Mouse (Mus musculus) embryonic facial prominence, embryonic 13.5 days (tissue): Measurements from ENCODE around the gene Wfs1. TPM values are rescaled to one million over a fixed set of nuclear protein-coding genes. Genes with fewer than 3 reads are reported as not detected.
A peak's percentile ranks its signal among the peaks of the same experiment; 100 is the strongest.
"Not testable (repeated sequence)": the region's sequence is repeated elsewhere in the genome, so short reads cannot be mapped to it uniquely, and the experiment has no call there.

ENCODE experiments used
- ATAC-seq: fragments of 200-750 bp; cut with Nextera tagmentation; 2 replicates; pipeline ENCODE4 v1.8.0; 2017; ENCODE audit warnings: low read depth; ENCODE audit not compliant: insufficient number of reproducible peaks, insufficient read depth, low FRiP score, low TSS enrichment
- H3K27ac ChIP-seq: fragments of 300-500 bp; sonication (generic); 2 replicates; pipeline ENCODE4 v1.5.1; 2015; ENCODE audit warnings: moderate library complexity, mild to moderate bottlenecking, inconsistent platforms
- H3K27me3 ChIP-seq: fragments of 300-500 bp; sonication (generic); 2 replicates; pipeline ENCODE4 v1.6.1; 2015; ENCODE audit warnings: mild to moderate bottlenecking, inconsistent platforms
- H3K36me3 ChIP-seq: fragments of 300-500 bp; sonication (generic); 2 replicates; pipeline ENCODE4 v1.6.1; 2015; ENCODE audit warnings: mild to moderate bottlenecking, inconsistent platforms
- H3K4me1 ChIP-seq: fragments of 300-500 bp; sonication (generic); 2 replicates; pipeline ENCODE4 v1.6.1; 2015; ENCODE audit warnings: inconsistent platforms
- H3K4me2 ChIP-seq: fragments of 300-500 bp; sonication (generic); 2 replicates; pipeline ENCODE4 v1.6.1; 2015; ENCODE audit warnings: moderate library complexity, mild to moderate bottlenecking, inconsistent platforms
- H3K4me3 ChIP-seq: fragments of 300-500 bp; sonication (generic); 2 replicates; pipeline ENCODE4 v1.5.1; 2015; ENCODE audit warnings: mild to moderate bottlenecking, inconsistent platforms
- H3K9ac ChIP-seq: fragments of 300-500 bp; sonication (generic); 2 replicates; pipeline ENCODE4 v1.6.1; 2015; ENCODE audit warnings: mild to moderate bottlenecking, inconsistent platforms
- H3K9me3 ChIP-seq: fragments of 300-500 bp; sonication (generic); 2 replicates; pipeline ENCODE4 v1.6.1; 2016; ENCODE audit warnings: inconsistent platforms
- WGBS: fragments of 180-500 bp; shearing (Covaris S2); methylation state at CpG from one replicate; pipeline ENCODE4 v1.1.7; 2015; ENCODE audit warnings: mixed read lengths; 5-methylcytosine and 5-hydroxymethylcytosine counted together
- polyA plus RNA-seq: library from polyadenylated mRNA; unstranded; fragments of >200 nt; fragmentation: Nextera tagmentation; extraction: Ambion mirVana; gene quantifications from 2 replicates; pipeline ENCODE4 v1.2.1, GENCODE M21; 2015

Gene Wfs1
- polyA plus RNA-seq, 1 experiment from 2014 or later: 7.9 TPM

- Histone ChIP-seq H3K9ac (no peak overlapping the region), H3K9me3 (no peaks in the 10 kb centered on the region), H3K27ac (no peak overlapping the region), H3K4me2 (no peak overlapping the region), H3K36me3 (no peaks in the 10 kb centered on the region), H3K4me1 (no peaks in the 10 kb centered on the region), H3K4me3 (no peak overlapping the region), H3K27me3 (no peaks in the 10 kb centered on the region)
- no peak for ATAC-seq
- WGBS: 81% methylated on average over 2 of the region's 2 CpGs
Observed at GRCm38 (mm10) chr5:36945713-36946112, 43.3 kb downstream of the Wfs1 start.

GRCm38 (mm10) chr5:36945102-36945701 lies 43.8 kb downstream of the Wfs1 start:
- no peak for ATAC-seq
- H3K27me3 ChIP-seq: no peaks in the 10 kb centered on the region
- no peaks in the 10 kb centered on the region for H3K4me1 ChIP-seq
- H3K36me3 ChIP-seq: no peaks in the 10 kb centered on the region
- no peaks in the 10 kb centered on the region for H3K9me3 ChIP-seq
- 49% methylated on average over 8 of the region's 8 CpGs for WGBS
- no peak overlapping the region for H3K4me2 ChIP-seq
- no peak overlapping the region for H3K4me3 ChIP-seq
- no peak overlapping the region for H3K9ac ChIP-seq
- no peak overlapping the region for H3K27ac ChIP-seq

- Histone ChIP-seq H3K4me3 (no peak overlapping the region), H3K9me3 (no peaks in the 10 kb centered on the region), H3K4me2 (no peak overlapping the region), H3K4me1 (no peaks in the 10 kb centered on the region), H3K27ac (no peak overlapping the region), H3K9ac (no peak overlapping the region), H3K27me3 (no peaks in the 10 kb centered on the region), H3K36me3 (no peaks in the 10 kb centered on the region)
- ATAC-seq: no peak
- WGBS: 65% methylated on average over 5 of the region's 5 CpGs
Observed at GRCm38 (mm10) chr5:36944552-36944951, 44.5 kb downstream of the Wfs1 start.

- H3K9me3 ChIP-seq: no peaks in the 10 kb centered on the region
- ATAC-seq: no peak
- no peak overlapping the region for H3K9ac ChIP-seq
- no peak overlapping the region for H3K4me2 ChIP-seq
- no peaks in the 10 kb centered on the region for H3K36me3 ChIP-seq
- H3K27me3 ChIP-seq: no peaks in the 10 kb centered on the region
- WGBS: 79% methylated on average over 2 of the region's 2 CpGs
- no peak overlapping the region for H3K4me3 ChIP-seq
- H3K27ac ChIP-seq: no peak overlapping the region
- H3K4me1 ChIP-seq: no peaks in the 10 kb centered on the region
Observed at GRCm38 (mm10) chr5:36942446-36942845, 46.6 kb downstream of the Wfs1 start.

- ATAC-seq, H3K4me3 ChIP-seq: not testable (repeated sequence)
Observed at GRCm38 (mm10) chr5:36938991-36939390, 50.0 kb downstream of the Wfs1 start.

GRCm38 (mm10) chr5:36938021-36938420 lies 51.0 kb downstream of the Wfs1 start:
- no peak overlapping the region for H3K4me2 ChIP-seq
- H3K9me3 ChIP-seq: no peaks in the 10 kb centered on the region
- no peak overlapping the region for H3K9ac ChIP-seq
- 86% methylated on average over 5 of the region's 5 CpGs for WGBS
- ATAC-seq: no peak
- H3K4me1 ChIP-seq: peaks cover 6% of the 10 kb centered on the region; the same call in 1 of the 2 replicates
- H3K36me3 ChIP-seq: no peaks in the 10 kb centered on the region
- H3K4me3 ChIP-seq: no peak overlapping the region
- H3K27me3 ChIP-seq: no peaks in the 10 kb centered on the region
- H3K27ac ChIP-seq: no peak overlapping the region

More at GRCm38 (mm10) chr5:36938991-36939390, 50.0 kb downstream of the Wfs1 start:
- WGBS: 74% methylated on average over 2 of the region's 2 CpGs
- not testable (repeated sequence) for H3K4me1 ChIP-seq, H3K36me3 ChIP-seq, H3K27ac ChIP-seq, H3K9ac ChIP-seq, H3K9me3 ChIP-seq, H3K4me2 ChIP-seq, H3K27me3 ChIP-seq

- WGBS: 92% methylated on average over 7 of the region's 7 CpGs
- H3K4me3 ChIP-seq: no peak overlapping the region
- H3K36me3 ChIP-seq: no peaks in the 10 kb centered on the region
- peaks cover 6% of the 10 kb centered on the region; the same call in 1 of the 2 replicates for H3K4me1 ChIP-seq
- no peak overlapping the region for H3K4me2 ChIP-seq
- H3K27me3 ChIP-seq: no peaks in the 10 kb centered on the region
- H3K9ac ChIP-seq: no peak overlapping the region
- no peaks in the 10 kb centered on the region for H3K9me3 ChIP-seq
- no peak overlapping the region for H3K27ac ChIP-seq
- no peak for ATAC-seq
Observed at GRCm38 (mm10) chr5:36936548-36936947, 52.5 kb downstream of the Wfs1 start.

- ATAC-seq: no peak
- no peaks in the 10 kb centered on the region for H3K36me3 ChIP-seq
- H3K4me2 ChIP-seq: no peak overlapping the region
- no peak overlapping the region for H3K9ac ChIP-seq
- 65% methylated on average over 17 of the region's 17 CpGs for WGBS
- H3K4me3 ChIP-seq: no peak overlapping the region
- peaks cover 6% of the 10 kb centered on the region; the same call in 1 of the 2 replicates for H3K4me1 ChIP-seq
- H3K27me3 ChIP-seq: no peaks in the 10 kb centered on the region
- H3K9me3 ChIP-seq: no peaks in the 10 kb centered on the region
- H3K27ac ChIP-seq: no peak overlapping the region
Observed at GRCm38 (mm10) chr5:36935486-36936473, 53.2 kb downstream of the Wfs1 start.

- 29% methylated on average over 7 of the region's 8 CpGs for WGBS
- H3K27ac ChIP-seq: no peak overlapping the region
- no peaks in the 10 kb centered on the region for H3K36me3 ChIP-seq
- H3K9ac ChIP-seq: no peak overlapping the region
- peaks cover 6% of the 10 kb centered on the region; the same call in 1 of the 2 replicates for H3K4me1 ChIP-seq
- H3K4me2 ChIP-seq: no peak overlapping the region
- peak; percentile 48; the same call in 1 of the 2 replicates for ATAC-seq
- H3K9me3 ChIP-seq: no peaks in the 10 kb centered on the region
- H3K27me3 ChIP-seq: no peaks in the 10 kb centered on the region
- H3K4me3 ChIP-seq: no peak overlapping the region
Observed at GRCm38 (mm10) chr5:36933383-36933782, 55.6 kb downstream of the Wfs1 start.

- 69% methylated on average over 3 of the region's 3 CpGs for WGBS
- no peak for ATAC-seq
Observed at GRCm38 (mm10) chr5:36929376-36929775, 59.6 kb downstream of the Wfs1 start.

GRCm38 (mm10) chr5:36928701-36929100 lies 60.3 kb downstream of the Wfs1 start:
- Histone ChIP-seq H3K4me1 (no peaks in the 10 kb centered on the region), H3K27ac (no peak overlapping the region), H3K9ac (no peak overlapping the region), H3K9me3 (no peaks in the 10 kb centered on the region), H3K4me3 (no peak overlapping the region), H3K36me3 (no peaks in the 10 kb centered on the region), H3K4me2 (no peak overlapping the region), H3K27me3 (no peaks in the 10 kb centered on the region)
- 47% methylated on average over 4 of the region's 4 CpGs for WGBS
- no peak for ATAC-seq

More at GRCm38 (mm10) chr5:36929376-36929775, 59.6 kb downstream of the Wfs1 start:
- Histone ChIP-seq H3K9ac (no peak overlapping the region), H3K4me3 (no peak overlapping the region), H3K4me2 (no peak overlapping the region), H3K9me3 (no peaks in the 10 kb centered on the region), H3K27me3 (no peaks in the 10 kb centered on the region), H3K36me3 (no peaks in the 10 kb centered on the region), H3K27ac (no peak overlapping the region), H3K4me1 (peaks cover 4% of the 10 kb centered on the region; the same call in 1 of the 2 replicates)
